Mouse (Mus musculus): ENCODE data around the gene Zfp414.

DNA sequence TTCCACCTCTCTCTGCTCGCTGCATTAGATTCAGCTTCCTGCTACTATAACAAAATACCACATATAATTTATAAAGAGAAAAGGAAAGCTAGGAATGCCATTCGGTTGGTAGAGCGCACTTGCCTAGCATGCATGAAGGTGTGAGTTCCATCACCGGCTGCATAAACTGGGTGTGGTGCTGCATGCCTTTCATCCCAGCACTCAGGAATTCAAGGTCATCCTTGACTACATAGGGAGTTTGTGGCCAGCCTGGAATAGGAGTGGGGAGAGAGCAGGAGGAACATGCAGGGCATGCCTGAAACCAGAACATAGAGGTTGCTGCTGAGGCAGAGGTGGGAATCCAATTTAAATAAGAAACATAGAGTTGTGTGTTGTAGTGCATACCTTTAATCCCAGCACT lies 44.8 kb upstream of the Zfp414 start:
- no peak for TF ChIP-seq CTCF (IDR thresholded peaks at IDR 0.05; ENCODE audit: low read depth)
- no peak for TF ChIP-seq EP300 (IDR thresholded peaks at IDR 0.05; ENCODE audit: low read depth)
